ENCODE assay signal across 9 mouse cellular contexts in genomic region chr12:32893212-32893611, GRCm38 (mm10).
A peak's percentile ranks its signal among the peaks of the same experiment; 100 is the strongest.
DNase-seq lines count a peak whose midpoint lies in the region; ATAC-seq lines count a peak whose summit lies in the region.
"Had no signal": no experiment of that assay in that cellular context is flagged by ENCODE, and none has a peak within 500 bp of the region (broad histone marks: within the 10 kb centered on the region; RNA-seq: fewer than 3 reads in every experiment).

No protein-coding gene starts in this region.

- H3K4me1 ChIP-seq in kidney, embryonic 14.5 days (ENCODE audit: control insufficient read depth, insufficient read depth, low read length) = no peaks in the 10 kb centered on the region
- peaks cover 4% of the 10 kb centered on the region; the same call in 1 of the 2 replicates for H3K4me1 ChIP-seq in forebrain, embryonic 13.5 days
- H3K4me1 ChIP-seq in kidney, embryonic 16.5 days (ENCODE audit: insufficient read depth, low read length) = no peaks in the 10 kb centered on the region

- peak; percentile 47 to 53 for DNase-seq in kidney, postnatal 4 days
- peak; percentile 5 for DNase-seq in T-cell, adult 2 months (ENCODE audit: low spot score)
- peak; percentile 38 for DNase-seq in naive thymus-derived CD4-positive, alpha-beta T cell, adult 2 months (ENCODE audit: low read depth)
- no peak for DNase-seq in adipocyte (ENCODE audit: low spot score)
- no peak for DNase-seq in layer of hippocampus, postnatal 14 days (ENCODE audit: low spot score in 2 of 2)
- DNase-seq: heart, postnatal 36 days had no signal

- H3K4me3 ChIP-seq in kidney, embryonic 14.5 days (ENCODE audit: low read length) = no peak overlapping the region
- H3K4me3 ChIP-seq in forebrain, embryonic 13.5 days = no peak overlapping the region
- H3K4me3 ChIP-seq in kidney, embryonic 16.5 days (ENCODE audit: low read length) = no peak overlapping the region

- H3K27me3 ChIP-seq in kidney, embryonic 14.5 days (ENCODE audit: control insufficient read depth, insufficient read depth, low read length) = no peaks in the 10 kb centered on the region
- peaks cover 11% of the 10 kb centered on the region; the same call in 1 of the 2 replicates for H3K27me3 ChIP-seq in forebrain, embryonic 13.5 days
- no peaks in the 10 kb centered on the region for H3K27me3 ChIP-seq in kidney, embryonic 16.5 days (ENCODE audit: insufficient read depth, low read length)

- WGBS in kidney, embryonic 14.5 days = 55% methylated on average over 12 of the region's 12 CpGs
- WGBS in forebrain, embryonic 13.5 days = 49% methylated on average over 12 of the region's 12 CpGs
- WGBS in kidney, embryonic 16.5 days = 55% methylated on average over 12 of the region's 12 CpGs

- no peak overlapping the region for H3K9ac ChIP-seq in kidney, embryonic 14.5 days (ENCODE audit: low read depth, low read length)
- no peak overlapping the region for H3K9ac ChIP-seq in forebrain, embryonic 13.5 days
- H3K9ac ChIP-seq in kidney, embryonic 16.5 days (replicated peaks; ENCODE audit: low read length) = no peak overlapping the region

- no peak overlapping the region for H3K27ac ChIP-seq in kidney, embryonic 14.5 days (ENCODE audit: low read depth, low read length)
- no peak overlapping the region for H3K27ac ChIP-seq in forebrain, embryonic 13.5 days
- H3K27ac ChIP-seq in kidney, embryonic 16.5 days (ENCODE audit: low read length) = no peak overlapping the region

- no peak for ATAC-seq in kidney, embryonic 14.5 days (ENCODE audit: low FRiP score, low TSS enrichment)
- ATAC-seq in forebrain, embryonic 13.5 days = peak; percentile 10; the same call in 1 of the 2 replicates
- ATAC-seq in kidney, embryonic 16.5 days (ENCODE audit: low FRiP score, low TSS enrichment) = no peak

- H3K4me2 ChIP-seq in kidney, embryonic 14.5 days (replicated peaks; ENCODE audit: low read depth, low read length) = no peak overlapping the region
- no peak overlapping the region for H3K4me2 ChIP-seq in forebrain, embryonic 13.5 days
- no peak overlapping the region for H3K4me2 ChIP-seq in kidney, embryonic 16.5 days (replicated peaks; ENCODE audit: low read depth, low read length)

- no peaks in the 10 kb centered on the region for H3K9me3 ChIP-seq in kidney, embryonic 14.5 days (ENCODE audit: control insufficient read depth, low read length)
- no peaks in the 10 kb centered on the region for H3K9me3 ChIP-seq in forebrain, embryonic 13.5 days (replicated peaks)
- no peaks in the 10 kb centered on the region for H3K9me3 ChIP-seq in kidney, embryonic 16.5 days (ENCODE audit: low read length)

- no peaks in the 10 kb centered on the region for H3K36me3 ChIP-seq in kidney, embryonic 14.5 days (ENCODE audit: control insufficient read depth, insufficient read depth, low read length)
- H3K36me3 ChIP-seq in forebrain, embryonic 13.5 days (ENCODE audit: poor library complexity, severe bottlenecking) = no peaks in the 10 kb centered on the region
- H3K36me3 ChIP-seq in kidney, embryonic 16.5 days (ENCODE audit: insufficient read depth, low read length) = no peaks in the 10 kb centered on the region

Comparison
In these comparisons a context has a peak if more than half of its experiments do, and no peak if none do; other contexts are left out.
1. DNase-seq: peak in kidney, postnatal 4 days (2 of 2), T-cell, adult 2 months (single experiment) and naive thymus-derived CD4-positive, alpha-beta T cell, adult 2 months (single experiment); none in adipocyte (single experiment) and layer of hippocampus, postnatal 14 days (0 of 2).